Mouse (Mus musculus): ENCODE measurements at regions not wholly inside any gene's neighbourhood (a gene's known extent, or its start where the extent isn't known, plus 50 kb on each side); places are given as distances from the start of the nearest gene placed in this dataset.

DNA sequence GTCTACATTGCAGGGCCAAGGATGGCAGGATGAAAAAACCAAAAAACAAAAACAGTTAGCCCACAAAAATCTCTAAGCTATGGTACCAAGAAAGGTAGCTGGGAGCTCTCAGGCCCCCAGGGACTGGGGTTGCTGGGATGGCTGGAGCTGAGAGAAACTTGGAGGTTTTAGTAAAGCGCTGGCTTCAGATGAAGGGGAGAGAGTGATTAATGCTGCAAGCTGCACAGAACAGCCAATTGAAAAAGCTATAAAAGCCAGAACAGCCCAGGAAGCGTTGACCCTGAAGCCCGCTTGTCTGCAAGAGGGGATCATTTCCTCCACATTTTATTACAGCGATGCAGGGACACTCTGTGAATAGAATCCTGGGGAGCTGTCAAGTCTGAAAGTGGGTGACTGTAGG is 157.0 kb downstream of the 4930564D02Rik start:
- DNase-seq (ENCODE audit: low spot score in 2 of 2) = no peak

DNA sequence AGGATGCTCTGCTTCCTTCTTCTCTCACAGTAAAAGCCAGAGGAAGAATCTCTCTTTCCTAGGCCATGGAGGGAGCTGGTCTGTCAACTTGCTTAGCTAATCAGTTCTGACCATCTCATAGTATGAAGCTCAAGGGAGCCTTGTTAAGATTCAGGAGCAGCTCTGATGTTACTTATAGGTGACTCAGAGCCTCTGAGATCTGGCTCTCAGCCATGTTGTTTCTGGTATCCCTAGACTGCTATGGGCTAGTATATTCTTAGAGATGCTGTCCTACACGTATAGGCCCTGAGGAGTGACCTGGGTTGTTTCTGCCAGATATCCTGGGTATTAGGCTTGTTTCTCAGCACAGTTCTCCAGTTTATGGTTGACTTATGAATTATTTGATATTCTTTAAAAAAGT is 160.9 kb downstream of the 4930564D02Rik start:
- no peak for DNase-seq (ENCODE audit: low spot score in 2 of 2)

GRCm38 (mm10) chr3:105228401-105228800 is 161.8 kb downstream of the 4930564D02Rik start:
- DNase-seq (ENCODE audit: low spot score in 2 of 2) = no peak

- no peak for DNase-seq (ENCODE audit: low spot score in 2 of 2)
Observed at GRCm38 (mm10) chr3:105241048-105241447, 174.4 kb downstream of the 4930564D02Rik start.

- DNase-seq (ENCODE audit: low spot score in 2 of 2) = no peak
Observed at GRCm38 (mm10) chr3:105257096-105257495, 190.5 kb downstream of the 4930564D02Rik start.

GRCm38 (mm10) chr3:105275241-105275640 is 176.9 kb upstream of the Kcnd3 start:
- DNase-seq (ENCODE audit: low spot score in 2 of 2) = peak in 1 of 2 experiments; percentile 48

DNA sequence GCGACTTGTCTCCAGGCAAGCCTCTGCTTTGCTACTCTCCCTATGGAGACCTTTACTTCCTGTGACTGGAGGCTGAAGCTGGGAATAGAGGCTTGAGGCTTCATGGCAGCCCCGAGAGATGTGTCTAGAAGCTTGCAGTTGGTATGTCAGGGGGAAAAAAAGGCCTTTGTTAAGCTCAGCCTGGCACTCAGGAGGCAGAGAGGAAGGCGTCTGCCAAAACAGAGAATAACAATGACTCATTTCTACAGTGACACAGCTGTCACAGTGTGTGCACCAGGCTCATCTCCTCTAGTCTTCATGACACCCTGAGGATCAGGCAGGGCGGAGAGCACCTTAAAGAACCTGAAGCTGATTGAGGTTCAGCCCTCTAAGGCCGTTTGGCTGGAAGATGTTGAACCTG is 171.2 kb upstream of the Kcnd3 start:
- no peak for DNase-seq (ENCODE audit: low spot score in 2 of 2)

- no peak for DNase-seq (ENCODE audit: low spot score in 2 of 2)
Observed at GRCm38 (mm10) chr3:105281686-105282085, 170.4 kb upstream of the Kcnd3 start.

DNA sequence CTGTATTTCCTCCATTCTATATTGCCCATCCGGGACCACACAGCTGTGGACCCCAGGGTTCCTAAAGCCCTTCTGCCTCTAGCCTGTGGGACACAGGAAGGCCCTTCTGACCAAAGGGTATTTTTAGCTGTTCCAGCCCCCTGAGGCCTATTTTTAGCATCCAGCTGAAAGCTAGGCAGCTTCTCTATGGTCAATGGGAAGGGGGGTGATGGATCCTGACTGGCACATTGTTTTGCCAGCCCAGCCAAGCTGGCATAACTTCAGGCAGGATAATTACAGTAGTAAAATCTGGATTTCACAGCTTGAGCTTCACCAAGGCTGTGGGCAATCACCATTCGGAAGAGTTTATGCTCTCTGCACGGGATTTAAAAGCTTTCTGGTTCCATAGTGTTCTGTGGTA is 153.9 kb upstream of the Kcnd3 start:
- DNase-seq (ENCODE audit: low spot score in 2 of 2) = no peak

GRCm38 (mm10) chr3:105300693-105301548 is 151.2 kb upstream of the Kcnd3 start:
- DNase-seq (ENCODE audit: low spot score in 2 of 2) = no peak

DNA sequence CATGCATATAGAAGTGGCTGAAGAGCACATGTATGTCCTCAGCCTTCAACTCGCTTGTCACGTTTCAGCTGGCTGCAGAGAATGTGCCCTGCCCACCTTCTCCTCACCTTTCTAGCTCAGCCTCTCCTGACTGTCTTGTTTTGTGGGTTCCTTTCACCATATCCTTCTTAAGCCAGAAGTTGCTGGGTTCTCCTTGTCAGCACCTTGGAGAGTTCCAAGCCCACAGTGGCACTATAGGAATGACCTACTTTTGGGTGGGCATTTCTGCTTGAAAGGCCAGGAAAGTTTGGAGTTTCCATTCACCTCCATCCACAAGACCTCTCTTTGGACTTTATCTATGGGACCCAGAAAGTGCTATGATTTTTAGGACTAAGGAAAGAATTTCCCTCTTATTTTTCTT is 144.5 kb upstream of the Kcnd3 start:
- DNase-seq (ENCODE audit: low spot score in 2 of 2) = no peak

DNA sequence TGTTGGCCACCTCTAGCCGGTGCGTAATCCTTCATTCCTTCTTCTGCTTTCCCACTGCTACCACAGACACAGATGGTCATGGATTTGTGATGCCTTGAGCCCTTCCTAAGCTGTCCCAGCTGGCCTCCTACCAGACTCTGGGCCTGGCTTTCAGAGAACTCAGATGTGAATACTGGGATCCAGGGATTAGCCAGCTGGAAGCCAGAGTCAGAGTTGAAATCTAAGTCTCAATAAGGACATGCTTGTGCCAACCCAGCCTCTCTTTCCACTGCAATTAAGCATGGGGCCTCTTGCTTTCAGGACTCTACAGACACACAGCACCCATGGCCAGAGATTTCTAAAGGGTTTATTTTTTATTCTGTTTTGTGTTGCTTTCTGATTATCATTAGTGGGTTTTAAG is 143.1 kb upstream of the Kcnd3 start:
- DNase-seq (ENCODE audit: low spot score in 2 of 2) = no peak

GRCm38 (mm10) chr3:105353268-105353667 is 98.9 kb upstream of the Kcnd3 start:
- no peak for DNase-seq (ENCODE audit: low spot score in 2 of 2)

DNA sequence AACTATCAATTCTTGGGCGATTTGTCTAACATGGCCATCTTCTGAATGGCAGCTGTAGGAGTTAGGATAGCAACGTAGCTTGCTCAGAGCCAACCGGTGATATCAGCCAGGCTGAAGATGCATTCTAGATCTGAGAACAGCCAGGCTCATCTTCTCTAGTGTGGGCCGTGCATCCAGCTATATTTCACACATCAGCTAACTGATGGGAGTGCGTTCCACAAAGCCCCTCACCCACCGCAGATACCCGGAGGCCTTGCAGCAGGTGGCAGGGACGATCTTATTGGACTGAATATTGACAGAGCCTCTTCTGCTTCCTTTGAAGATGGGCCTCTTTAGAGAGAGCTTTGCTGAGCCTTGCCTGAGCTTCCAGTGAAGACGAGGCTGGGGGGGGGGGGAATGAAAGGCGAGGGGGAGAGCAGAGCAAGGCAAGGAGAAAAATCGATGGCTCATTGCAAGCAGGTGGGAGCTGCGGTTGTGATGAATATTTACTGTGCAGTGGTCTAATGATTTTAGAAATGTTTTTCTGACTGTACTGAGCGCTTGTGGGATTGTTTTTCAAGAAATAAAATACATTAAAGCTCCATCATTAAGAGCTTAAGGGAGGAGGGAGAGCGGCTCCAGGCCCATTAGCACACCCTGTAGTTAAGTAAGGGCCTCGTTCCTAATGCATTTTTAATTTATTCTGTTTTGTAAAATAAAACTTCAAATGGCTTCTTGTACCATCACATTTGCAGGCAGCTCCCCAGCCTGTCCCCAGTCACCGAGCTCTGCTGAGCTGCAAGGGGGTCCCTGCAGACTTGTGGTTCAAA is 97.8 kb upstream of the Kcnd3 start:
- no peak for DNase-seq (ENCODE audit: low spot score in 2 of 2)

GRCm38 (mm10) chr3:105357511-105357910 is 94.6 kb upstream of the Kcnd3 start:
- no peak for DNase-seq (ENCODE audit: low spot score in 2 of 2)

- DNase-seq (ENCODE audit: low spot score in 2 of 2) = no peak
Observed at GRCm38 (mm10) chr3:105359636-105360035, 92.5 kb upstream of the Kcnd3 start.

GRCm38 (mm10) chr3:105364685-105365084 is 87.4 kb upstream of the Kcnd3 start:
- no peak for DNase-seq (ENCODE audit: low spot score in 2 of 2)

DNA sequence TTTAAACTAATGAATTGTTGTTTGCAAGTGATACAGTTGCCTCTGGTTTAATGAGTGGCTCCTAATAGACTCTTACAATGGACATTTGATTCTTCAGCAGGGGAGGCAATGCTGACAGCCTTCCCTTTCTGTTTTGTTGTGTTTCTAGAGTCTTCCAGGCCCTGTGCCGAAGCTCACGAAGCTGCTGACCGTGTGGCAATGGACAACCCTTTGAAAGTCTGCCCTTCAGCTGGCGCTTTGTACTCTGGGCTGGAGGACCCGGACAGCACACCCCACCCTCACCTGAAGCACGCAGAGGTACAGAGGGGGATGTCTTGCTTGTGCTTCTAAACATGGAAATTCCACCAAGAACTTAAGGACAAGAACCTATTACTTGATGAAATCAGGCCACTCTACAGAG is 85.3 kb upstream of the Kcnd3 start:
- no peak for DNase-seq (ENCODE audit: low spot score in 2 of 2)

DNA sequence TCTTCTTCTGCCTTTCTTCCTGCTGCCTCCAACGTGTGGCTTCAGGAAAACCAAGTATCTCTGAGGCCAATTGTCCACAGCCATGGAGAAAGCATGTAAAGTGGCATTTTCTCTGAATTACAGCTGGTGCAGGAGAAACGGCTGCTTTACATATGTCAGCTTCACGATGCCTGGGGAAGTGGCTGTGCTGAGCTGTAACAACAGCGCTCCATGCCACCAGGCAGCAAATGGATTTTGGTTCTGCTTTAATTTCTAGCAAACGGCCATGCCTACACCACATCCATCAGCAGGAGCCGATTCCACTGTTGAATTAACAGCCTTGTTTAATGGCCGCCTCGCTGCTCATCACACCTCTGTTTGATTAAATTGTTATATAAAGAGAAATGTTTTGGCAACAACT is 84.2 kb upstream of the Kcnd3 start:
- DNase-seq (ENCODE audit: low spot score in 2 of 2) = no peak

GRCm38 (mm10) chr3:105372371-105372828 is 79.7 kb upstream of the Kcnd3 start:
- DNase-seq (ENCODE audit: low spot score in 2 of 2) = no peak

- no peak for DNase-seq (ENCODE audit: low spot score in 2 of 2)
Observed at GRCm38 (mm10) chr3:105374306-105374705, 77.8 kb upstream of the Kcnd3 start.

- DNase-seq (ENCODE audit: low spot score in 2 of 2) = no peak
Observed at GRCm38 (mm10) chr3:105374836-105375235, 77.3 kb upstream of the Kcnd3 start.

- DNase-seq (ENCODE audit: low spot score in 2 of 2) = no peak
Observed at GRCm38 (mm10) chr3:105375383-105375782, 76.7 kb upstream of the Kcnd3 start.

Measured in spleen, postnatal 10 days (tissue).